Mouse (Mus musculus) brain, embryonic 14.5 days (tissue): Measurements from ENCODE around the gene Ckb.

Experiments used
- CTCF ChIP-seq: fragments of 200-500 bp; IDR thresholded peaks from 2 replicates; pipeline ENCODE4 v1.5.1; 2012; ENCODE audit warnings: inconsistent platforms, mild to moderate bottlenecking, moderate library complexity, borderline replicate concordance; ENCODE audit not compliant: insufficient read depth, insufficient read length; ENCODE audit errors: extremely low read depth
- POLR2A ChIP-seq: fragments of 200-500 bp; IDR thresholded peaks from 2 replicates; pipeline ENCODE4 v1.6.1; 2012; ENCODE audit warnings: mild to moderate bottlenecking, inconsistent platforms, borderline replicate concordance; ENCODE audit not compliant: poor library complexity, insufficient read depth, insufficient read length, severe bottlenecking; ENCODE audit errors: extremely low read depth

DNA sequence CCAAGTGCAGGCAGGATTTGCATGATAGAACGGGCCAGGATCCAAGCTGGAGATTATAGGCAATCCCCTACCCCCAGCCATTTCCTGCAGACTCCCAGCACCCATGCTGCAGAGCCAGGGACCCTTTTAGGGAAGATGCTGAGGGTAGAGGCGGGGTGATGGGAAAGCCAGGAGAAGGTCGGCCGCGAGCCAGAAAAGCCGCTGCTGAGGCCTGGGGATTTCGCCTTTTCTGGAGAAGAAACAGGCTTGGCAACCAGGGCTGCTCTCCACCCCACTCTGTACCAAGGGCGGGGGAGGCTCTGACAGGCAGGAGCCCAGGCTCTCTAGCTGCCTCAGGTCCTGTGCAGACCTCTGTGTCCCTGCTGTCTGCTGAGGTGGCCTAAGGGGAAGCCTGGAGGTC is 9.2 kb upstream of the Ckb start:
- TF ChIP-seq CTCF (no peak), POLR2A (no peak)
